Mouse (Mus musculus) adipocyte (in vitro differentiated cells): ENCODE data around the gene Cwc25.
"Not testable (repeated sequence)": the region's sequence is repeated elsewhere in the genome, so short reads cannot be mapped to it uniquely, and the experiment has no call there.

Experiments used
- DNase-seq: peaks from one replicate; pipeline ENCODE4 v3.0.0-alpha.2; 2016; ENCODE audit warnings: low spot score

Cwc25 gene

DNA sequence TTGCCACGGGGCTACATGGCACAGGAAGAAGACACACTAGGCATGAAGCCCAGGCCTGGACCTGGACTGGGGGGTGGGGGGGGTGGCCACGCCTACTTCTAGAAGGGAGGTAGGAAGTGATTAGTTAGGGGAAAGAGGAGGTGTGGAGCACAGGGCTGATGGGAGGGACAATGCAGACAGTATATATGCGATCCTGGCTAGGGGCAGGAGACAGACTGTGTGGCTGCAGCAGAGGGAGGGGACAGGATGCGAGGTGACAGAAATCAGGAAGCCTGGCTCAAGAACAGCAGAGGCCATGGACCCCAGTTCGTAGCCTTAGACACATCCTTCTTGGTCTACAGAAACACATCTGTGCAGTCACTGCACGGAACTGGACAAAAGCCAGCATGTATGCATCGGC, 42.6 kb downstream of the Cwc25 start:
- DNase-seq: no peak

DNA sequence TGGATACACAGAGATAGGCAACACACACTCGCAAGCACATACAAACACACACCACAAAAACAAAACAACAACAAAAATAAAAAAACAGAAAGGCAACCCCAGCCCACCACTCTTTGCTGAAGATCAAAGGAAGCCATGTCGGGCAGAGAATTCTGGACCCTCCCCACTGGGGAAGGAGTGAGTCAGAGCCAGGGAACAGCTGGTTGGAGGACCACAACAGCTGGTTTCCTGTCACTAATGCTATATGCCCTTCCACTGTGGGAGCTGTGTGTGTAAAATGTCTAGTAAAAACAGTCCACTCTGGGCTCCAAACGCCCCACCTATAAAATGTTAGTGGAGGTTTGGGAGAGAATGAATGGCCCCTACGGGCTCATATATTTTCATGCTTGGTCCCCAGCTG, 45.0 kb downstream of the Cwc25 start:
- DNase-seq: no peak

GRCm38 (mm10) chr11:97719041-97719440, 47.3 kb downstream of the Cwc25 start:
- DNase-seq: no peak

DNA sequence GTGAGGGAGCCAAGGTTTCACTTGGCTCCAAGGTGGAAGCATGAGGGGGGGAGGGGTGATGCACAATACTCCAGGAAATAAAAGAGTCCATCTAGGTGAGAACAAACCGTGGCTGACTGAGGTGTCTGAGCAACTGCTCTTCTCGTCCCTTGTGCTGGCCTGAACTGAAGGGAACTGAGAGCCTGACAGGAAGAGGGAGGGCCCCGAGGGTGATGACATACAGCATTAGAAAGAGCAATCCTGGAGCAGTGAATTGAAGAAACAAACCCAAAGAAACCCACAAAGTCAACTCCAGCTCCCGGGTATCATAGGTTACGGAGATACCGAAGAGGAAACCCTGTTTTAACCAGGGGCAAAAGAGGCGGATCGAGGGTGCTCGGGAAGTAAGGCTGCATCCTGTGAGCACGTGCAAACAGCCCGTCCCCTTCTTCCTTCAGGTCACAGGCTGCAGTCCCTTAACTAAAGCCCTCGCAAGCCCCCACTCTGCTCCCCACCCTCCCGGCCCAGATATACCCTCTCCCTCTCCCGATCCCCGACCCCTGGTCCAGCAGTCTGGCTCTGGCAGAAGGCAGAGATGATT, 48.0 kb downstream of the Cwc25 start:
- no peak for DNase-seq

- no peak for DNase-seq
These were observed 48.7 kb downstream of the Cwc25 start for GRCm38 (mm10) chr11:97717369-97718280.

- no peak for DNase-seq
These were observed 50.3 kb downstream of the Cwc25 start for GRCm38 (mm10) chr11:97716021-97716420.

DNA sequence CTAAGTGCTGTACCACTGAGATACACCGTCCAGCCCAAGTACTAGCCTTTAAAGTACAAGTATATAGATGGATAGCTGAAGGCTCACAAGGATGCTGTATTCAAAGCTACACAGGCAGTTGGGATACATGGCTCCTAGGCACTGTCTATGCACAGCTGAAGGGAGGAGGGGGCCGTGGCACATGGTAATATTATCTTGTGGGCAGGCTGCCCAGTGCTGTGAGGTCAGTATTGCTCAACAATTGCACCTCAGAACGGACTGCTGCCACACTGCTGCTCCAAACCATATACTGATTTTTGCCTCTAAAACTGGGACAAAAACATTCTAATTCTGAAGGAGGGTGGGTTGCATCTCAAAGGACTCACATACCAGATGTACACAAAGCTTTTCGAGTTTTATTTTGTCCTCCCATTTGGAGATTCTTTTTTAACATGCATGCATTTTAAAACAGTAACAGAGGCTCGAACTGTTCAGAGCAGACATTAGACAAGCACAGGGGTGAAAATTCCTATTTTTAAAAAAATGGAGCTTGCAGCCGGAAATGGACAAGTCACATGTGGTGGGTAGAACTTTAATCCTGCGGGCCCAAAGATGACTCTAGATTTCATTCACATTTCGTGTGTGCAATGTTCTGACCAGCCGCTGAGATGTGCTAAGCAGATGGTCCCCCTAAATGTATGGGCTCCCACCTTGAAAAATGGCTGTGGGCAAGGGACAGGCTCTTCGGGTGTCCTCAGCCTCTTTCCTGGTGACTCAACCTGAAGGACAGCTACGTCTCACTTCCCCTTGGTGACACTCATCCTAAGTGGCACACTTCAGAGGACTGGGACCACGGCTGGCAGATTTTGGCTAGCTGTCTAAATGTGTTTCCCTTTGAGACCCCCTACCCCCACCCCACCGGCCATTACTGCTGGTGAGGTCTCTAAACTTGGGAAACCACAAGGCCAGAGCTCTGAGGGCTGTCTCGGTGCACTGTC, 51.3 kb downstream of the Cwc25 start:
- peak; percentile 76 for DNase-seq

- DNase-seq: no peak
These were observed 52.0 kb downstream of the Cwc25 start for GRCm38 (mm10) chr11:97714356-97714755.

- peak; percentile 36 for DNase-seq
These were observed 52.5 kb downstream of the Cwc25 start for GRCm38 (mm10) chr11:97713896-97714295.

- DNase-seq: no peak
These were observed 54.1 kb downstream of the Cwc25 start for GRCm38 (mm10) chr11:97712286-97712685.

DNA sequence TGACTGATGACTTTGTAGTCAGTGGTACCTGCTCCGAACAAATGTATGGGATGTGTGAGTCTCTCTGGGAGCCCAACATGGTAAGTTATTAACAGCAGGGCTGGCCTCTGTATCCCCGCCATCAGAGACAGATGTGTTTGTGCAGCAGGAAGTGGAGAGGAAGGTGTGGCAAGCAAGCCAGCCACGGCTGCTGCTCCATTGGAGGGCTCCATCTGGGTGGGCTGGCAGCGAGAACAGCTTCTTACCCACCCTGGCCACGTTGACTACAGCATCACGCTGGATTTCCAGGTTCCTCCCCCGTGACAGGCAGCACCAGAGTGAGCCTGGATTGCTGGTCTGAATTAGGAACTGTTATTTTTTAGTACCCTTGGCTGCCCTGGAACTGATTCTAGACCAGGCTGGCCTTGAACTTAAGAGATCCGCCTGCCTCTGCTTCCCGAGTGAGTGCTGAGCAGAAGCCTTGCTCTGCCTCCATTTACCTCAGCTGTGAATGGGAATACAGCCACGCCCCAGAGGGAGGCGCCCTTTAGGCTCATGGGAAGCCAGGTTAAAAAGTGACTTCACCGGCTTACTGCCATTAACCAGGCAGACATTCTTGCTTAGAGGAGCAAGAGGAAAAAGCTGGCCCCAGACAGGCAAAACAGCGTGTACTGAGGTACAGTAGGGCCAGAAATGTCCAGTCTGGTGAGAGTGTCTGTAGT, 55.0 kb downstream of the Cwc25 start:
- DNase-seq: no peak

DNA sequence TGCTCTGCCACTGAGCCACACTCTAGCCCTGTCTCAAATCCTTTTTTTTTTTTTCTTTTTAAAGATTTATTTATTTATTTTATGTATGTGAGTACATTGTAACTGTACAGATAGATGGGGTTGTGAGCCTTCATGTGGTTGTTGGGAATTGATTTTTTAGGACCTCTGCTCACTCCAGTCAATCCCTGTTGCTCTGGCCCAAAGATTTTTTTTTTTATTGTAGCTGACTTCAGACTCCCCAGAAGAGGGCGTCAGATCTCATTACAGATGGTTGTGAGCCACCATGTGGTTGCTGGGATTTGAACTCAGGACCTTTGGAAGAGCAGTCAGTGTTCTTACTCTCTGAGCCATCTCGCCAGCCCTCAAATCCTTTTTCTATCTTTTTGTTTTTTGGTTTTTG, 56.3 kb downstream of the Cwc25 start:
- not testable (repeated sequence) for DNase-seq

- peak; percentile 100 for DNase-seq
These were observed 63.1 kb downstream of the Cwc25 start, which contains the start of gene Psmb3 for GRCm38 (mm10) chr11:97703039-97703826. Gene Psmb3, plus strand, starts transcription at chr11:97703399.

- DNase-seq: peak; percentile 96
These were observed 64.0 kb downstream of the Cwc25 start for GRCm38 (mm10) chr11:97702393-97702745.

DNA sequence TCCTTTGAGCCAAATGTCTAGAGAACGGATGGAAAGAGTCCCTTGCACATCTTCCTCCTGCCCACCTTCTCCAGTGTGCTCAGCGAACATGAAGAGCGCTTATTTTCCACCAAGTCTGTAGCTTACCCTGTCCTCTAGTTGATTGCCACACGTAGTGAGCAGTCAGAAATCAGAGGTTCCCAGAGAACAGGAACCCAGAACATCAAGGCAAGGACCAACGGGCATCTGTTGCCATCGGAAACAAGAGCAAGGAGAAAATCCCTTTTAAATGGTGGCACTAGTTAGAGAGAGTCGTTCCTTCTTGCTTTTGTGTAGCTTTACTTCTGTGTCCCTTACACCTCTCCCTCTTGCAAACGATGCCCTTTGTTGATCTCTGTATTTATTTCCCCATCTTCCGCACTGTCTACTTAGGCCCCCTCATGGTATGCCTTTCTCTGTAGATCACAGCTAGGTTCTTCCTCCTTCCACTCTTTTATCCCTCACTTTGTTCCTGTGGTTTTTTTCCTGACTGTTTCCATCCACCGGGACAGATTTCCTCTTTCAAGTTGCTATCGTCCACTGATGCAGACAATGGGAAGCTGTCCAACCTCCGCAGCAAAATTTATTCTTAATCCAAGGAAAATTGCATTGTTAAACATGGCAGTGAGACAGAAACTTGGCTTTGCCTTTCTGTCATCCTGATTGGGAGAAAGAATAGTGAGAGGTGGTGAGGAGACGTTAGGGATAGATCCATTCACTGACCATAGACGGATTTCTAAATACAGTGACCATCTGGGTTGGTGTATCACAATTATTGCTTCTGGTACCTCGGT, 64.6 kb downstream of the Cwc25 start:
- DNase-seq: no peak

- no peak for DNase-seq
These were observed 65.4 kb downstream of the Cwc25 start for GRCm38 (mm10) chr11:97700746-97701580.

DNA sequence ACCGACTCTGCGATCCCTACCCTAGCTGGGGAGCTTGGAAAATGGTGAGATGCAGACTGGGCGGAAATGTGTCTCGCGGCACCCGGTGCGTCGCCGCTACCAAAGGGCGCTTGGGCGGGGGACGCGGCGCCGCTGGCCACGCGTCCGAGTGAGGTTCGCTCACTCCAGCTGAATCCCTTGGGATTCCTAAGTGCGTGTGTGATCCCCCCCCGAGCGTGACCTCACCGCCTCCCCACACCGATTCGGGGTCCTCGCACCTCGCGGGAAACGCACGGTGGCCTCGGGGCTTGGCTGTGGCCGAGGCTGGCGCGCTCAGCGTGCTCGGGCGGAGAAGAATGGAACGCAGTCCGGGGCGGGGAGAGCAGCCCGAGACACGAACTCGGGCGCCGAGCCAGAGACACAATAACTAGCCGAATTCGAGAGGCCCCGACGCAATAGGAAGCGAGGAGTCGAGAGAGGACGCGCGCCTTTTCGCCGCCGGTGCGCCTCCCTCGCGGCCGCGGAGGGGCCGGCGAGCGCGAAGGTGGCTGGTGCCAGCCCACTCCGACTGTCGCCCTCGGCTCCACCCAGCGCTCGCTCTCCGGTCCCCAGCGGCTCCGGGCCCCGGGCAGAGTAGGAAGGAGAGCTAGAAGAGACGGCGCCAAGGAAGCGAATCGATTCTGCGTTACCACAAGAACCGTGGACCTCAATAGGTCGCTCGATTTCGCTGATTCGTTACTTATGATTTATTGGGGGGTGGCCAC, 66.2 kb downstream of the Cwc25 start, which contains the start of gene Pcgf2:
Gene Pcgf2, minus strand, starts transcription at position 495 of the 743 bp plus-strand sequence.
- DNase-seq: peak; percentile 90

- DNase-seq: peak; percentile 92
These were observed 66.7 kb downstream of the Cwc25 start for GRCm38 (mm10) chr11:97699626-97700002.
